Mouse (Mus musculus) hindbrain, postnatal 0 days (tissue): ENCODE results near the gene Tuba3a. TPM values are rescaled to one million over a fixed set of nuclear protein-coding genes. Genes with fewer than 3 reads are reported as not detected.

Experiments
- ATAC-seq: fragments of 200-750 bp; cut with Nextera tagmentation; 2 replicates; pipeline ENCODE4 v1.8.0; 2017; ENCODE audit warnings: mild to moderate bottlenecking, moderate TSS enrichment, moderate library complexity
- DNase-seq: peaks from one replicate; pipeline ENCODE4 v3.0.0-alpha.2; 2015; ENCODE audit warnings: low spot score
- H3K27ac ChIP-seq: fragments of 300-500 bp; sonication (generic); 2 replicates; pipeline ENCODE4 v1.5.1; 2014; ENCODE audit warnings: mild to moderate bottlenecking
- H3K27me3 ChIP-seq: fragments of 300-500 bp; sonication (generic); 2 replicates; pipeline ENCODE4 v1.6.1; 2014; ENCODE audit warnings: low read length, mixed read lengths; ENCODE audit not compliant: insufficient read depth
- H3K36me3 ChIP-seq: fragments of 300-500 bp; sonication (generic); 2 replicates; pipeline ENCODE4 v1.6.1; 2014; ENCODE audit warnings: low read length, mixed read lengths; ENCODE audit not compliant: insufficient read depth
- H3K4me1 ChIP-seq: fragments of 300-500 bp; sonication (generic); 2 replicates; pipeline ENCODE4 v1.6.1; 2014; ENCODE audit warnings: antibody characterized with exemption, low read length, mixed read lengths; ENCODE audit not compliant: insufficient read depth
- H3K4me2 ChIP-seq: fragments of 300-500 bp; sonication (generic); 2 replicates; pipeline ENCODE4 v1.6.1; 2014; ENCODE audit warnings: low read depth, mild to moderate bottlenecking, low read length, moderate library complexity, mixed read lengths
- H3K4me3 ChIP-seq: fragments of 300-500 bp; sonication (generic); 2 replicates; pipeline ENCODE4 v1.5.1; 2014; ENCODE audit warnings: low read length
- H3K9ac ChIP-seq: fragments of 300-500 bp; sonication (generic); replicated peaks from 2 replicates; pipeline ENCODE4 v1.6.1; 2014; ENCODE audit warnings: mild to moderate bottlenecking, low read length, moderate library complexity, mixed read lengths
- H3K9me3 ChIP-seq: fragments of 300-500 bp; sonication (generic); 2 replicates; pipeline ENCODE4 v1.6.1; 2016; ENCODE audit warnings: low read length, mixed read lengths
- CTCF ChIP-seq: IDR thresholded peaks from 2 replicates; pipeline ENCODE4 v1.5.1; 2016; ENCODE audit warnings: antibody characterized with exemption, control low read depth, low read depth
- WGBS: fragments of 180-500 bp; shearing (Covaris S2); extraction: QIAGEN DNeasy Blood & Tissue Kit; methylation state at CpG from one replicate; pipeline ENCODE4 v1.1.7; 2014; 5-methylcytosine and 5-hydroxymethylcytosine counted together
- polyA plus RNA-seq: library from polyadenylated mRNA; unstranded; fragments of >200 nt; fragmentation: Nextera tagmentation; extraction: Ambion mirVana; gene quantifications from 2 replicates; pipeline ENCODE4 v1.2.1, GENCODE M21; 2015
- total RNA-seq: library from RNA; depleted of rRNA; stranded (reverse); fragments of >200 nt; gene quantifications from 2 replicates; pipeline ENCODE4 v1.2.3, GENCODE M21; 2014

The Tuba3a gene
- total and polyA plus RNA-seq, 2 experiments from 2014 or later, result not detected

DNA sequence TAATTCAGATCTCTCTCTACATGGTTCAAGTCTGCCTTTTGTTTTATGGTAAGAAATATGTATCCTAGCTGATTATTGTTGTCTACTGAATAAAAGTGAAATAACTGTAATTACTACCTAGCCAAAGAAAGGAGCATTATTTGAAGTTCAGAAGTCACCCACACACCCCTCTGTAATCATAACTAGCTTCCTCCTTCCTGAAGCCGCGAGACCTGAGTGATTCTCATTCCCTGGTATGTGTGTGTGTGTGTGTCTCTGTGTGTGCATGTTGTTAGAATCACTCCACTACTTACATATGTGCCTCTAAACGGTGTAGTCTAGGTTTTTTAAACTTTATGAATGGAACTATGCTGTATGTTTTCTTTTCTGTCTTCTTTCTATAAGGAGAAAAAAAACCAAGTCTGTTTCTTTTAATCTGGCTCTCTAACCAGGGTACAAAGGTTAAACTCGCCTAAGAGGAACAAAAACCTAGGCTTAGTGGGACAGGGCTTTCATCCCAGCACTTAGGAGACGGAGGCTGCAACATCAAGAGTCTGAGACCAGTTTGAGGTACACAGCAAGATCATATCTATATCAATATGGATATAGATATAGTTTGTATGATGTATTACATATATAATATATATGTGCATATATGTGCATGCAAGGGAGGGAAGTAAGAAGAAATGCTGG lies 11.4 kb upstream of the Tuba3a start:
- Histone ChIP-seq H3K9me3 (0 out of 2 replicates have a peak, but pooled peaks cover 2% of the 10 kb centered on the region), H3K27ac (no peak overlapping the region), H3K9ac (no peak overlapping the region), H3K27me3 (no peaks in the 10 kb centered on the region), H3K4me1 (no peaks in the 10 kb centered on the region), H3K4me3 (no peak overlapping the region), H3K36me3 (no peaks in the 10 kb centered on the region), H3K4me2 (no peak overlapping the region)
- 80% methylated on average over 5 of the region's 5 CpGs for WGBS
- DNase-seq, result no peak
- no peak for ATAC-seq
- no peak for TF ChIP-seq CTCF

DNA sequence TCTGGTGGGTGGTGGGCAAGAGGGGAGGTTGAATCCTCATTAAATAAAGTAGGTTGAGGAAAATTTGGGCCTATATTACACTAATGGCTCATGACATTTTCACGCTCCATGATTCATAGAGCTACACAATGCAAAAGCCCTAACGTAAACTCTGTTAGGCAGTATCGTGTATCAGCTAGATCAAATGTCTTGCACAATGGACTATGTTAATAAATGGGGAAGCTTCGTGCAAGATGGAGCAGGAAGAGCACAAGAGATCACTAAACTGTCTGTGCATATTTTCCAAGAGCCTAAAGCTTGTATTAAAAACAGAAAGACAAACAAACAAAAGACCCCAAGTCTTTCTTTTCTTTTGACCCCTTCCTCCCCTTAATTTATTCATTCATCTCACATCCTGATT lies 8.2 kb upstream of the Tuba3a start:
- H3K4me3 ChIP-seq, result no peak overlapping the region
- no peak for ATAC-seq
- no peaks in the 10 kb centered on the region for H3K4me1 ChIP-seq
- no peaks in the 10 kb centered on the region for H3K27me3 ChIP-seq
- H3K9me3 ChIP-seq, result 0 out of 2 replicates have a peak, but pooled peaks cover 2% of the 10 kb centered on the region
- no peak overlapping the region for H3K9ac ChIP-seq
- no peak overlapping the region for H3K27ac ChIP-seq
- no peak for TF ChIP-seq CTCF
- H3K36me3 ChIP-seq, result no peaks in the 10 kb centered on the region
- WGBS, result 91% methylated on average over 4 of the region's 4 CpGs
- DNase-seq, result no peak
- H3K4me2 ChIP-seq, result no peak overlapping the region

DNA sequence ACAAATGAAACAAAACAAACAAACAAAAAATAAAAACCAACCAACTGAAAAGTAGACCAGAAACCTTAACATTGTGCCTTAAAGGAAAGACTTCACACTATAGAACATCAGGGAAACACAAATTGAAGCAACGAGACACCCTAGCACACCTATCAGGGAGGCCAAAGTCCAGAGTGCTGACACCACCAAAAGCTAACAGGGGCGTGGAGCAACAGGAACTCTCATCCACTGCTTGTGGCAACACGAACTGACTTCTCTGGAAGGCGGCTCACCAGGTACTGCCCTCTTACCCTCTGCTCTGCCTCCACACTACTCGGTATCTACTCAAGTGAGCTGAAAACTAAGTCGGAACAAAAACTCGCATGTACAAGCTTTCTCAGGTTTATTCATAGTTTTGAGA lies 6.4 kb upstream of the Tuba3a start:
- WGBS, result 91% methylated on average over 7 of the region's 7 CpGs
- H3K9ac ChIP-seq, result no peak overlapping the region
- no peaks in the 10 kb centered on the region for H3K4me1 ChIP-seq
- ATAC-seq (no peak), DNase-seq (no peak)
- TF ChIP-seq CTCF, result no peak
- H3K36me3 ChIP-seq, result no peaks in the 10 kb centered on the region
- H3K9me3 ChIP-seq, result 0 out of 2 replicates have a peak, but pooled peaks cover 2% of the 10 kb centered on the region
- no peaks in the 10 kb centered on the region for H3K27me3 ChIP-seq
- H3K4me3 ChIP-seq, result no peak overlapping the region
- no peak overlapping the region for H3K4me2 ChIP-seq
- no peak overlapping the region for H3K27ac ChIP-seq

DNA sequence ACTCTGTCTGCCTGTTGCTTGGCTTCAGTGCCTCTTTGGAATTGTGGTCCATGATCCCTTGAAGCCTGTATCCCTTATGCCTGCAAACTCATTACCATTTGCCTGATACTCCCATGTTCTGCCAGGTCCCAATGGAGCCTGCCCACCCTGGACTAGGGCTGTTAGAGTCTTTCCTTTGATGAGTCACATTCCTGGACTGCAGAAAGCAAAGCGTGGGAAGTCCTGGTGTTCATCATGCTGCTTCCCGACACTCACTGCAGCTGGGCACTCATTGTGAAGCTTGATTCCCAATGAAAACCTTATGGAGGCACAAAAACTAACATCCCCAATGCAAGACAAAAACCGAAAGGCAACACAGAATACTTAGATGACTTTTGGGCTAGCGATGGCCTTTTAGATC lies 5.5 kb upstream of the Tuba3a start:
- TF ChIP-seq CTCF, result no peak
- 81% methylated on average over 4 of the region's 4 CpGs for WGBS
- Histone ChIP-seq H3K4me1 (no peaks in the 10 kb centered on the region), H3K27me3 (no peaks in the 10 kb centered on the region), H3K27ac (no peak overlapping the region), H3K36me3 (no peaks in the 10 kb centered on the region), H3K9ac (no peak overlapping the region), H3K4me2 (no peak overlapping the region), H3K4me3 (no peak overlapping the region), H3K9me3 (0 out of 2 replicates have a peak, but pooled peaks cover 2% of the 10 kb centered on the region)
- ATAC-seq, result no peak
- no peak for DNase-seq

DNA sequence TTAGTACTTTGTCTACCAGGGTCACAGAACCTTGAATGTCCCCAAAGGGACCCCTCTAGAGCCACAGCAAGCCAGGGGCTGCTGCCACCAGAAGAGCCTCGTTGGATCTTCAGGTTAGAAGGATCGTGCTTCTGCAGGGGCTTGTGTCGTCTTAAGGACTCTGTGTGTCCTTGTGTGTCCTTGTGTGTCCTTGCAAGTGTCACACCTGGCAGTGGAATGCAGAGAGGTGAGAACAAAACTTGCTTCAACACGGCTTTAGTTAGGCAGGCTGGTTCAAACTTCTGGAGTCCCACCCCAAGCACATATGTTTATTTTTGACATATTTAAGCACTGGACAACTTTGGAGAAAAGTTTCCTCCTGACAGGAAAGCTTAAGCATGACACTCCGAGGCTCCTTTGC lies 2.9 kb upstream of the Tuba3a start:
- Histone ChIP-seq H3K9ac (no peak overlapping the region), H3K4me2 (no peak overlapping the region), H3K36me3 (no peaks in the 10 kb centered on the region), H3K9me3 (0 out of 2 replicates have a peak, but pooled peaks cover 2% of the 10 kb centered on the region), H3K4me1 (no peaks in the 10 kb centered on the region), H3K27ac (no peak overlapping the region), H3K27me3 (no peaks in the 10 kb centered on the region), H3K4me3 (no peak overlapping the region)
- ATAC-seq (no peak), DNase-seq (no peak)
- 80% methylated on average over 5 of the region's 5 CpGs for WGBS
- TF ChIP-seq CTCF, result no peak

DNA sequence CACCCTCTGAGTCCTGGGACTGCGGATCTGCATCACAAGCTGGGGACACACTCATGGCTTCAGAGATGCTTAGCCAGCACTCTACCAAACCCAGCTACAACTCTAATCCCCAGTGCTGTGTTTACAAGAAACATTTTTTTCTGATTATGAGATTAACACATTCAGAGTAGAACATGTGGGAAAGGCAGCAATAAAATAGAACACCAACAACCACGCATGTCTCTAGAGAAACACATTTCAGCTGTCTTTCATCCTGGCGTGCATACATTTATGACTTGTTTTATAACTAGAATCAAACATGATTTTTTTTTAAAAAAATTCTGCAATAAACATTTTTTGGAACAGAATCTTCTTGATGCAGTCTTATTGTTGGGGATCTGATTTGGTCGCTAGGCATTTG lies 1.1 kb upstream of the Tuba3a start:
- no peak overlapping the region for H3K4me3 ChIP-seq
- ATAC-seq, result no peak
- WGBS, result 80% methylated on average over 4 of the region's 4 CpGs
- DNase-seq, result no peak
- no peaks in the 10 kb centered on the region for H3K27me3 ChIP-seq
- no peaks in the 10 kb centered on the region for H3K36me3 ChIP-seq
- no peak overlapping the region for H3K9ac ChIP-seq
- H3K9me3 ChIP-seq, result no peaks in the 10 kb centered on the region
- no peak for TF ChIP-seq CTCF
- no peak overlapping the region for H3K4me2 ChIP-seq
- no peak overlapping the region for H3K27ac ChIP-seq
- no peaks in the 10 kb centered on the region for H3K4me1 ChIP-seq

DNA sequence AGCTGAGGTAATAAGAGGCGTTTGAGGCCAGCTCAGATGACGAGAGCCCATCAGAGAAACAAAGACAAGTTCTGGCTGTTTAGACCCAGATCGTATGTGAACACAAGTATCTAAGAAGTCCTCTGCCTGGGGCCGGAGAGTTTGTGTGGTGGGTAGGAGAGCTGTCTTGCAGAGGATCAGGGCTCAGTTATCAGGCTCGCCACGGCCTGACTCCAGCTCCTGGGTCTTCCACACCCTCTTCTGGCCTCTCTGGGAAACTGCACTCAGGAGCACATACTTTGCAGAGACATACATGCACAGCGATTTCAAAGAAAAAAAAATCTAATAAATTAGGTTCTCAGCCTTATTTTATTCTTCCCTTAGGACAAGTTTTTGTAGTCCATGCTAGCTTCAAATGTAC lies 1.1 kb downstream of the Tuba3a start:
- WGBS, result 89% methylated on average over 7 of the region's 7 CpGs

More for the DNA sequence above, 1.1 kb downstream of the Tuba3a start:
- DNase-seq, result no peak
- H3K4me3 ChIP-seq, result no peak overlapping the region
- no peak overlapping the region for H3K4me2 ChIP-seq
- TF ChIP-seq CTCF, result no peak
- H3K27ac ChIP-seq, result no peak overlapping the region
- H3K9me3 ChIP-seq, result no peaks in the 10 kb centered on the region
- H3K9ac ChIP-seq, result no peak overlapping the region
- no peak for ATAC-seq
- no peaks in the 10 kb centered on the region for H3K4me1 ChIP-seq
- H3K36me3 ChIP-seq, result no peaks in the 10 kb centered on the region
- no peaks in the 10 kb centered on the region for H3K27me3 ChIP-seq
